Mouse (Mus musculus): ENCODE results near the gene Gse1. TPM values are rescaled to one million over a fixed set of nuclear protein-coding genes. Genes with fewer than 3 reads are reported as not detected.

The Gse1 gene
- polyA plus RNA-seq, 1 experiment = 45.8 TPM

- no peaks in the 10 kb centered on the region; the same call in 1 of the 2 replicates for H3K4me1 ChIP-seq (ENCODE audit: control insufficient read depth, insufficient read depth, low read length)
- no peak overlapping the region for H3K4me3 ChIP-seq (replicated peaks; ENCODE audit: control insufficient read depth, low read depth, low read length)
- TF ChIP-seq CTCF (IDR thresholded peaks at IDR 0.05; ENCODE audit: control insufficient read depth, insufficient read depth, low read length) = no peak
- TF ChIP-seq POLR2A (IDR thresholded peaks at IDR 0.05; ENCODE audit: borderline replicate concordance, control insufficient read depth, low read depth, low read length) = no peak
- no peak overlapping the region for H3K27ac ChIP-seq (ENCODE audit: control insufficient read depth, insufficient read depth, low read depth, low read length, poor library complexity)
- WGBS = 39% methylated on average over 21 of the region's 21 CpGs
Observed at GRCm38 (mm10) chr8:120509136-120510034, 281.1 kb downstream of the Gse1 start.

GRCm38 (mm10) chr8:120510035-120510416 lies 281.8 kb downstream of the Gse1 start:
- no peak overlapping the region for H3K27ac ChIP-seq (ENCODE audit: control insufficient read depth, insufficient read depth, low read depth, low read length, poor library complexity)

GRCm38 (mm10) chr8:120510863-120511457 lies 282.7 kb downstream of the Gse1 start:
- Histone ChIP-seq H3K4me1 (ENCODE audit: control insufficient read depth, insufficient read depth, low read length) (no peaks in the 10 kb centered on the region; the same call in 1 of the 2 replicates), H3K4me3 (replicated peaks; ENCODE audit: control insufficient read depth, low read depth, low read length) (no peak overlapping the region), H3K27ac (ENCODE audit: control insufficient read depth, insufficient read depth, low read depth, low read length, poor library complexity) (no peak overlapping the region; the same call in 1 of the 2 replicates)
- WGBS = 44% methylated on average over 5 of the region's 5 CpGs
- no peak for TF ChIP-seq CTCF (IDR thresholded peaks at IDR 0.05; ENCODE audit: control insufficient read depth, insufficient read depth, low read length)
- TF ChIP-seq POLR2A (IDR thresholded peaks at IDR 0.05; ENCODE audit: borderline replicate concordance, control insufficient read depth, low read depth, low read length) = no peak

More at GRCm38 (mm10) chr8:120510035-120510416, 281.8 kb downstream of the Gse1 start:
- 9% methylated on average over 6 of the region's 6 CpGs for WGBS
- TF ChIP-seq CTCF (IDR thresholded peaks at IDR 0.05; ENCODE audit: control insufficient read depth, insufficient read depth, low read length) (0 out of 2 replicates have a peak, but pooled peaks have one; percentile 10), POLR2A (IDR thresholded peaks at IDR 0.05; ENCODE audit: borderline replicate concordance, control insufficient read depth, low read depth, low read length) (no peak)
- no peak overlapping the region for H3K4me3 ChIP-seq (replicated peaks; ENCODE audit: control insufficient read depth, low read depth, low read length)
- no peaks in the 10 kb centered on the region; the same call in 1 of the 2 replicates for H3K4me1 ChIP-seq (ENCODE audit: control insufficient read depth, insufficient read depth, low read length)

DNA sequence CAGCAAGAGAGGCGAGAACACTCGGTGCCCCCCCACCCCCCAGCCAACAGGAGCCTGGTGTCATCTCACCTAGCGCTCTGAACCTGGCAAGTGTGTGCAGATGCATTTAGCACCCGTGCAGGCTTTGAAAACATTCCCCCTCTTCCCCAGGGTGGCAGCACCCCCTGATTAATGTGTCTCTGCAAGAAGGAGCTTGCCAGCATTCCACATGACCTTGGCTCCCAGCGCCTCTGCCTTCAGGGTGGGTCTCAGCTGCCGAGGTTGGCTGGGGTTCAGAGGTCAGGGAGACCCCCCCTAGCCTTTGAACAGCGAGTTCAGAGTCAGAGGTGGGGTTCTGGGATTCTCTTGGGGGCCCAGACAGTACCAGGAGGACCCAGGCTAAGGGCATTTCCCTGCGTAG lies 283.5 kb downstream of the Gse1 start:
- TF ChIP-seq POLR2A (IDR thresholded peaks at IDR 0.05; ENCODE audit: borderline replicate concordance, control insufficient read depth, low read depth, low read length) = no peak
- no peak for TF ChIP-seq CTCF (IDR thresholded peaks at IDR 0.05; ENCODE audit: control insufficient read depth, insufficient read depth, low read length)
- H3K27ac ChIP-seq (ENCODE audit: control insufficient read depth, insufficient read depth, low read depth, low read length, poor library complexity) = no peak overlapping the region
- no peaks in the 10 kb centered on the region; the same call in 1 of the 2 replicates for H3K4me1 ChIP-seq (ENCODE audit: control insufficient read depth, insufficient read depth, low read length)
- no peak overlapping the region for H3K4me3 ChIP-seq (replicated peaks; ENCODE audit: control insufficient read depth, low read depth, low read length)
- 82% methylated on average over 8 of the region's 8 CpGs for WGBS

- Histone ChIP-seq H3K27ac (ENCODE audit: control insufficient read depth, insufficient read depth, low read depth, low read length, poor library complexity) (no peak overlapping the region), H3K4me3 (replicated peaks; ENCODE audit: control insufficient read depth, low read depth, low read length) (no peak overlapping the region), H3K4me1 (ENCODE audit: control insufficient read depth, insufficient read depth, low read length) (no peaks in the 10 kb centered on the region; the same call in 1 of the 2 replicates)
- TF ChIP-seq CTCF (IDR thresholded peaks at IDR 0.05; ENCODE audit: control insufficient read depth, insufficient read depth, low read length) (no peak), POLR2A (IDR thresholded peaks at IDR 0.05; ENCODE audit: borderline replicate concordance, control insufficient read depth, low read depth, low read length) (no peak)
- 69% methylated on average over 11 of the region's 11 CpGs for WGBS
Observed at GRCm38 (mm10) chr8:120512326-120512725, 284.1 kb downstream of the Gse1 start.

DNA sequence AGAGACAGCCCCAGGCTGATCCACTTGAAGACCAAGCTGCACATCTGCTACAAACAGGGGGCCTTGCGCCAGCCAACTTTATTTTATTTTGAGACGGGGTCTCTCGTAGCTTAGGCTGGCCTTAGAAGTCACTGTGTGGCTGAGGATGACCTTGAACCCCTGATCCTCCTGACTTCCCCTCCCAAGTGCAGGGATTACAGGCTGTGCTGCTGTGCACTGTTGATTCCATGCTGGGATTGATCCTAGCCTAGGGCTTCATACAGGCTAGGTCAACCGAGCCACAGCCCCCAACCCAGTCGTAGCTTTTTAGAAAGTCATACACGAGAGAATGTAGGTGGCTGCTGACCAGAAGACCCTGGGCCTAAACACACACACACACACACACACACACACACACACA lies 284.9 kb downstream of the Gse1 start:
- no peak overlapping the region for H3K27ac ChIP-seq (ENCODE audit: control insufficient read depth, insufficient read depth, low read depth, low read length, poor library complexity)
- no peak overlapping the region for H3K4me3 ChIP-seq (replicated peaks; ENCODE audit: control insufficient read depth, low read depth, low read length)
- no peaks in the 10 kb centered on the region; the same call in 1 of the 2 replicates for H3K4me1 ChIP-seq (ENCODE audit: control insufficient read depth, insufficient read depth, low read length)
- WGBS = 85% methylated on average over 6 of the region's 6 CpGs
- TF ChIP-seq CTCF (IDR thresholded peaks at IDR 0.05; ENCODE audit: control insufficient read depth, insufficient read depth, low read length) (no peak), POLR2A (IDR thresholded peaks at IDR 0.05; ENCODE audit: borderline replicate concordance, control insufficient read depth, low read depth, low read length) (no peak)

GRCm38 (mm10) chr8:120513638-120514461 lies 285.6 kb downstream of the Gse1 start:
- no peaks in the 10 kb centered on the region; the same call in 1 of the 2 replicates for H3K4me1 ChIP-seq (ENCODE audit: control insufficient read depth, insufficient read depth, low read length)
- H3K4me3 ChIP-seq (replicated peaks; ENCODE audit: control insufficient read depth, low read depth, low read length) = no peak overlapping the region
- TF ChIP-seq CTCF (IDR thresholded peaks at IDR 0.05; ENCODE audit: control insufficient read depth, insufficient read depth, low read length) (no peak), POLR2A (IDR thresholded peaks at IDR 0.05; ENCODE audit: borderline replicate concordance, control insufficient read depth, low read depth, low read length) (no peak)
- 81% methylated on average over 26 of the region's 26 CpGs for WGBS
- no peak overlapping the region for H3K27ac ChIP-seq (ENCODE audit: control insufficient read depth, insufficient read depth, low read depth, low read length, poor library complexity)
